Mouse (Mus musculus) cerebellum, postnatal 36 days (tissue): Measurements from ENCODE around the gene Sh3bp1.
"Not testable (repeated sequence)": the region's sequence is repeated elsewhere in the genome, so short reads cannot be mapped to it uniquely, and the experiment has no call there.

Experiments used
- DNase-seq, 2 experiments: peaks; one replicate each; pipeline ENCODE4 v3.0.0; 2021 to 2022; ENCODE audit warnings: mixed read lengths in 2 of 2

Gene Sh3bp1

DNA sequence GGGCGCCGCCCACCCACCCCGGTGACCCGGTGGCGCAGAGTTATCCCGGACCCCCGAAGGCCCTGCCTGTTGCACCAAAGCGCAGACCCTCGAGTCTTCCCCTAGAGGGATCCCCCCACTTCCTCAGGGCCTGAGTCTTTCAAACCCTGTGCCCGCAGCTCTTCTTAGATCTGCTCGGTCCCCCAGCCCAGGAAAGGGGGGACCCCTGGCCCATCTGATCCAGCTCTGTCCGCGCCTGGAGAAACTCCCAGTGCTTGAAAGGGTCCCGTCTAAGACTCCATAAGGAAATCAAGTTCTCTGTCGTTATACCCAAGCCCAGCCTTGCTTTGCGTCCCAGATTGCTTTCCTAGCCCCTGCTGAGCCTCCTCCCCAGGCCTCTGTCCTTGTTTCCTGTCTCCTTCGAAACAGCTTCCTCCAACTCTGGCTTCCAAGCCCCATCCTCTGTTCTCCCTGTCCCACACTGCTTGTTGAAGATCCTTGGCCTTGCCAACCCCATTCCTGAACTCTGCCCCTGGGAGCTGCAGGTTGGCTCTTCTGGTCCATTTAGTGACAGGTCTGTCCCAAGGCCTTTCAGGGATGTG lies 21.7 kb upstream of the Sh3bp1 start:
- peak in 1 of 2 experiments; percentile 34 for DNase-seq

DNA sequence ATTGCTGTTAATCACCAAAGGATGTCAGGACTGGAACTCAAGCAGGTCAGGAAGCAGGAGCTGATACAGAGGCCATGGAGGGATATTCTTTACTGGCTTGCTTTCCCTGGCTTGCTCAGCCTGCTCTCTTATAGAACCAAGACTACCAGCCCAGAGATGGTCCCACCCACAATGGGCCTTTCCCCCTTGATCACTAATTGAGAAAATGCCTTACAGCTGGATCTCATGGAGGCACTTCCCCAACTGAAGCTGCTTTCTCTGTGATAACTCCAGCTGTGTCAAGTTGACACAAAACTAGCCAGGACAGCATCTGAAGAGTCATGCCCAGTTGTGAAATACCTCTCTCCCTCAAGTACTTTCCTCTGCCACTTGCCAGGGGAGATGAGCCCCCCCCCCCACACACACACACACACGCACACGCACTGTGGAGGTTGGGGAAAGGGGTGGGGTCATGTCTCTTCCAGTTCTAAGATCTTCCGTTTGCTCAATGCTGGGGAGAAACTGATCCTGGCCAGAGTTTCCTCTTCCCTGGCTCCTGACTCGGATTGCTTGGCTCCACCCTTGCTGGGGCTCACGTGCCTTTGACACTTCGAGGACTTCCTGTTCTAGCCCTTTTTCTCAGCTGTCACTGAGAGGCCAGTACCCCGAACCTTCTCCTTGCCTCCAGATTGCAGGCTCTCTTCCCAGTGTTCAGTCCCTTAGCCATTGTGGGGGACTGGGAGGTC lies 20.6 kb upstream of the Sh3bp1 start:
- not testable (repeated sequence) for DNase-seq

DNA sequence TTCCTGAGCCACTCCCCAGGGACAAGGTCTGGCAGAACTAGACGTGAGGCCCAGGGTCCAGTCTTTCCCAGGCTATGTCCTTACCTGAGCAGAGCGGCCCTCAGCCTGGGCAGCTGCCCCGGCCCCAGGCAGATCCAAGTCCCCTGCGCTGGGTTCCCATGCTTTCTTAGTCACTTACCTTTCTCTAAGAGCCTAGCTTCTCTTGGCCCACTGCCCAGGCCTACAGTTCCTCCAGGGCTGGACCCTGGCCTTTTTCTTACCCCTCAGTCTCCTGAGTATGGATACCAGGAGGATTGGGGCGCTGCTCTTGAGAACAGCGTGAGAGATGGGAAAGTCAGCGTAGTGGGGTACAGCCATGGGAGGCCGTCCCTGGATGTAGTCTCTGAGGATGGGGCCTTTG lies 19.1 kb upstream of the Sh3bp1 start:
- DNase-seq, result no peak

DNA sequence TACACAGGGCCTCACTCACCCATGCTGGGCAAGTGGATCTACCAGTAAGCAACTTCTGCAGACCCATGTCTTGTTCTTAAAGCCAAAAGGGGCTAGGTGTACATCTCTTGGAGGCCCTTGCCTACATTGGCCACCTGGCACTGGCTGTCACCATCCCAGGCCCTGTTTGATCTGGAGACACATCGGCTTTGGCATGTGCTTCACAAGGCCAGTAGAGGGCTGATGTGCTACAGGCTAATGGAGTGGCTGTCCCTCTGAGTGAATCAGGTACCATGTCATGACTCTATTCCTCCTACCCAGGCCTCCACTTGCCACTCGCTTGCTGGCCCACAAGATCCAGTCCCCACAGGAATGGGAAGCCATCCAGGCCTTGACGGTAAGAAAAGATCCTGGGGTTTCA lies 17.7 kb upstream of the Sh3bp1 start:
- DNase-seq, result no peak

DNA sequence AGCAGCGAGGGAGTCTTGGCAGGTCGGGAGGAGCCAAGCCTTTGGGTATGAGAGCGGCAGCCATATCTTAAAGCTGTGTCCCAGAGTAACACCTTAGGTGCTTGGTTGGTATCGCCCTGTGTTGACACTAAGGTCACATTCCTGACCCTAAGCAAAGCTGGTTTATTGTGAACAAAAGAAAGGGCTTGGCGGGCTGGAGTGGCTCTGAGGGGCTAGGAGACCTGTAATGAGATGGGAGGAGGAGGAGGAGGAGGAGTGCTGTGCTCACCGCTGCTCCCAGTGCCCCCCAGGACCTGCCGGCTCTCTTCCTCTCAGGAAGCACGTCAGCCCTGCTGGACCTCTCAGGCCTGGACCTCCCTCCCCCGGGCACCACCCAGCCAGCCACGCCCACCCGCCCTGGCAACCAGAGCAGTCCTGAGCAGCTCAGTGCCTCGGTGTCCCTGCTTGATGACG lies 10.1 kb upstream of the Sh3bp1 start:
- no peak for DNase-seq

DNA sequence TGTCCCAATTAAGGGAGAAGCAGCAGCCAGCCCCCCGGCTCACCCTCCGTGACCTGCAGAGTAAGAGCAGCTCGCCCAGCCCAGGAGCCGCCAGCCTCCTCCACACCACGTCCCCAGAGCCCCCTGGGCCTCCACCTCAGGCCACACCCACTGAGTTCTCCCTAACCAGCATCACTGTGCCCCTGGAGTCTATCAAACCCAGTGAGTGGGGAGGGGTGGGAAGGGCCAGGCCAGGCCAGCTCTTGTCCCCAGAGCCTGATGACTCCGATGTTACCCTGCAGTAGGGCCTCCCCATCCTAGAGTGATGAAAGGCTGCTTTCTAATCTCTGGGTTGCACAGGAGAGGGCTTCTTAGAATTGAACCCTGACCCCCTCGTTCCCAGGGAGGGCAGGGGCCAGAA lies 7.1 kb upstream of the Sh3bp1 start:
- DNase-seq, result no peak

DNA sequence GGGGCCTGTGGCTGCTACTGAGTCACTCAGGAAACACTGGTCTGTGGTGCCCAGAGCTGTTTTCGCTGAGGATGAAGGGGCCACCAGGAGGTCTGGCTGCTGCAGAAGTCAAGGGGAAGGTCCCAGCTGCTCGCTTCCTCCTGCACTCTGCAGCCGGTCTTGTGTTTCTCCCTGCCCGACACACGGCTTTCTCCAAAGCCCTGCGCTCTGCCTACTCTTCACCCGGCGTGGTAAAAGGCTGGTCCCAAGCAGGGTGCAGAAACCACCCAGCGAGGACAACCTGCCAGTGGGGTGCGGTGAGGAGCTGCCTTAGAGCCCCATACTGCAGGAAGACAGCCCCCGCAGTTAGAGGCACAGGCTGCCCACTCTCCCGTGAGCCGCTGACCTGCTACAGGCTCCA lies 4.8 kb upstream of the Sh3bp1 start:
- no peak for DNase-seq

DNA sequence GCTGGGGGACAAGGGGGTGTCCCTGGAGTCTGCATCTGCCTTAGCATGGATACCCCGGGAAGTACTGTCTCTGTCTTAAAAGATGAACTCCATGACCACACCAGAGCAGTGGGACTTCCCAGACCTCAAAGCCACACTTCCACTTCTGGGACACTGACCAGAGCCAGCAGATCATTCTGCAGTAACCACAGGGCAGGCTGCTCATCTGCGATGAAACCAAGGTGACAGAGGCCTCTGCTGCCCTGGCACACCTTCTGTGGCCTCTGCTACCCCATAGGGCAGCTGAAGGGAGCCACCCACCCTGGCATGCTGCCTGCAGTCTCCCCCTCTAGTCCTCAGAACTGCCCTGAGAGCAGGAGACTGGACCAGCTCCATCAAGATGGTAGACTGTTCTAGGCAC lies 3.8 kb upstream of the Sh3bp1 start:
- no peak for DNase-seq

DNA sequence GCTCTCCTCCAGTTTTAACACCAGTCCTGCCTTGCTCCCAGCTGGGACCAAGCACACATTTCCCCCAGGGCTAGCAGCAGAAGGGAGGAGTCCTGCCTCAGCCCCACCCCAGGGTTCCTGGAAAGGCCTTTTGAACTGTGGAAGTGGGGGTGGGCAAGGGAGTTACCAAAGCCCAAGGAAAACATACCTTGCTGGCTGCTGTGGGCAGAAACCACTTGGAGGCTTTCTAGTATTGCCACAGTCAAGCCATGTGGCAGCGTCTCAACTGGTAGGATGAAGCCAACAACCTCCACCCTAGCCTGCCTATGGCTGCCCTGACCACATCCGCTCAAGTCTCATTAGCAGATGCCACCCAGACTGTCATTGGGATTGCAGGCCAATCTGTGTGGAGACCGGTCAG lies 3.4 kb upstream of the Sh3bp1 start:
- DNase-seq, result no peak

DNA sequence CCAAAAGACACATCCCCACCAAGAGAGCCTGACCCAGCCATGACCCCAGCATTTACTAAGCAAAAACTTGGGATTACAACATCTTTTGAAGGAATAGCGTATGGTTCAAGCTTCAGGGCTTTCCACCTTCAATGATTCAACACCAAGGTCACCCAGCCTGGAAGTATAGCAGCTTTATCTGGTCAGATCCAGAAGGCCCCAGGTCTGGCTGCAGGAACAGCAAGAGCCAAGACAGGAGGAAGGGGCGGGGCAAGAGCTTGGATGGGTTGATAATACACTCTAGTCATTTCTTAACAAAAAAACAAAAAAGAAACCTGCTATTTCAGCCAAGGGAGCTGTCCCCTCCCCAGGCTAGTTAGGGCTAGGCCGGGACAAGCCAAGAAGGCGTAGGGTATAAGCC lies 2.1 kb upstream of the Sh3bp1 start:
- DNase-seq, result no peak

DNA sequence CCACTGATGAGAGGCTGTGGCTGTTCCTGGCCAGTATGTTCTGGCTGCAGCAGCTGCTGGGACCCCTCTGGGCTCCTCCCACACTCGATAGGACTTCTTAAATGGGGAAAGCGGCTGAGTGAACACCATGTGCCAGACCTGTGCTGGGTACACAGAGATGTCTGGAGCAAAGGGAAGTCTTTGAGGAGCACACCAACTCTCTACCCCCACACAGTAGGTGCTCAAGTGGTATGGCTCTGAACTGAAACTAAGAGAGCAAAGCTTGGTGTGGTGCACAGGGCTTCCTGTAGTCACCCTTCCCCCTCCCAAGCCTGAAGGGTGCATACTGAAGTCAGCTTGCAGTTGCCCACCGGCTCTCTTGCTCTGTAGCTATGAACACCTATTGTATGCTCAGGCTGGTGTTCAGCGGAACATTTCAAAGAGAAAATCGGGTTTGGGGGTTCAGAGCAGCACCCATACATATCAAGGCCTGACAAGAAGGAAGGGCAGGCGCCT lies 1.0 kb upstream of the Sh3bp1 start:
- DNase-seq, result no peak

DNA sequence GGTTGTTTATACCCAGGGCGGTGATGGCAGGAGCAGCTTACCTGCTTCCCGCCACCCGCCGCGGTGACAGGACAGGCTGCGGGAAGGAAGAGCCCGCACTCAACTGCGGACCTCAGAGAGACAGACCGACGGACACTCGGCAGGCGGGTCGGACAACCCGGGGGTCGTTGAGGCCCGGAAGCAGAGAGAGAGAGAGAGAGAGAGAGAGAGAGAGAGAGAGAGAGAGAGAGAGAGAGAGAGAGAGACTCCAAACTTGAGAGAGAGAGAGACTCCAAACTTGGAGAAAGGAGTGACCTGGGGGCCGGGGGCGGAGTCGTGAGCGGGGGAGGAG lies 194 bp upstream of the Sh3bp1 start, which contains the start of gene Gm49510:
TSS of gene Gm49510 (plus strand) at position 259 of the 331 bp plus-strand sequence.
- no peak for DNase-seq

DNA sequence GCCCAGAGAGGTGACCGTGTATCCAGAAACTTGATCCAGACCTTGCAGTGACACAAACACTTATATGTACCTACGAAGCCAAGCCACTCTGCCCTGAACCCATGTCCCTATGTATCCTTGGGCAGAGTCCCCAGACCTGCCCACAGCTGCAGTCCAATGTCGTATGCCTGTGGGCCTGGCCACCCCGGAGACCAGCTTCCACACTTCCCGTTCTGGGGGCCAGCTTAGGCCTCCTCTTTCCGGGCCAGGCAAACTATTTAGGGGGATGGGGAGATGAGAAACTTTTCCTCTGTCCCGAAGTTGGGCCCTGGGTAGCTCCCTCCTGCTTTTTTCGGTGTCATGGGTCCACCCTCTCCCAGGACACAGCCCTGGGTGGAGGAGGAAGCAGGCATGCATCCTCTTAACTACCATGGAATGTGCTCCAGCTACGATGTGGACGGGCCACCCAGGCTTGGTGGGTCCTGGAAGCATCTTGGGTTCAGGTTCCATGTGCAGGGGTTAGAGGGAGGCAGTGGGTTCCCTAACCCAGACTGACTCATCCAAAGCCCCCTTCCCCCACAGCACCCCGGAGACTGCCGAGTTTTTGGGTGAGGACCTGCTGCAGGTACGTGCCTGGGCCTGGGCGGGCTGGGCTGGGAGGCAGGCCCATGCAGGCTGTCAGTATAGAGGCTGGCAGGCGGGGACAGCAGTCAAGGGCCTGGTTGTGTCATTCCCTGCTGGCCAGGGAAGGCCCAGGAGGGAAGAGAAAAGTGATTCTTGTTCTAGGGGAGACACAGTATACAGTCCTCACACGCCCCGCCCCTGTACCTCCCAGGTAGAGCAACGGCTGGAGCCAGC lies 1.2 kb downstream of the Sh3bp1 start:
- DNase-seq, result no peak

DNA sequence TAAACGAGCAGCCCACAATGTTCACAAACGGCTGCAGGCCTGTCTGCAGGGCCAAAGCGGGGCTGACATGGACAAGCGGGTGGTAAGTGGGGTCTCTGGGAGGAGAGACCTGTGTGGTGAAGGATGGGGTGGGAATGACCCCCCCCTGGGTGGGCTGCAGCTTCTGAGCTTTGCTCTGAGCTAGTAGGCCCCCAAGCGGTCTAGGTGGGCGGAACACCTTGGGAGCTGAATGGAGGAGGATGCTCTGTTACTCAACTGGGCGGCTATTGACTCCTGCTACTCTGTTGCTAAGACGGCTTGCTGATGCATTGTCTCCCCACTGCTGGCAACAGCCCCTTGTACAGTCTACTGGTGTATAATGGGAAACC lies 1.8 kb downstream of the Sh3bp1 start:
- DNase-seq, result no peak

DNA sequence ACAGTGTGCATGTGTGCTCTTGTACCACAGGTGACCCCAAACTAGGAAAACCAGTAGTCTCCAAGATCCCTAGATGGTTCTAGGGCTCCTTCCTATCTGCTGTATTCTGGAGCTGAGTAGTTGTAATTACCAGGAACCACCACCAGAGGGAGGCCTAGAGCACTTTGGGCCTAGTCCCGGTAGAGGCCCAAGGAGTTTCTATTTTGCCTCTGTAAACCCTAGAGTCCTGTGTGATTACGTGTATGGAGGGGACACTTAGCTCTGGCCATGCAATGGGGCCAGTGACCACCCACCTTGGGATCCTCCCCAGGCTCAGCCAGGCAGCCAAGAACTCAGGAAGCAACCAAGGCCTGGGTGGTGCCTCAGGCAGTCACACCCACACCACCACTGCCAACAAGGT lies 3.7 kb downstream of the Sh3bp1 start:
- DNase-seq, result peak; percentile 84 to 90

DNA sequence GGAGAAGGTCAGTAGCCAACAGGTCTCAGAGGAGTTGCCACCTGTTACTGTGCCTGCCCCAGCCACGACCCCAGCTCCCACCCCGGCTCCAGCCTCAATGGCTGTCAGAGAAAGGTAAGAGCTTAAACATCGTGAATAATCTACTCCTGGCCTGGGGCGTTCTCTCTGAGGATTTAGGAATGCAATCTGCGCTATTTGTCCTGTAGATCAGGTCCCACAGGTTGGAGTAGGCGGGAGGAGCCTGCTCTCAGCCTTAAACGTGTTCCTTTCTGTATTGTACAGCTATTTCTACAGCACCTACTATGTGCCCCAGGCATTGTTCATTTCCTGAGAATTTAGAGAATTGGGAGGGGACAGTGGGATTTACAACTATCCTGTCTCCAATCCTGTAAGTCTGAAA lies 8.8 kb downstream of the Sh3bp1 start:
- no peak for DNase-seq

DNA sequence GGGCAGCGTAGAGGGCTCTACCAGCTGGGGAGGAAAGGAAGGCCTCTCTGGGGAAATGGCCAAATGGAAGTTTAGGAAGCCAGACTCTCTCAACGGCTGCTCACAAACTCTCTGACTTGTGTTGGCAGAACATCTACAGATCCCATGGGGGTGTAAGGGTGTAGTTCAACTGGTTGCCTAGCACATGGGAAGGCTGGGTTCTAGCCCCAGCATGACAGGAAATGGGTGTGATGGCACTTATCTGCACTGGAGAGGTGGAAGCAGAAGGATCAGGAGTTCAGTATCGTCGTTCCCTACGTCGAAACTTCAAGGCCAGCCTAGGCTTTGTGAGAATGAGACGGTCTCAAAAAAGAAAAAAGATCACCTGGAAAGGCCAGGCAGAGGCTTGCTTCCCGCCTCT lies 9.4 kb downstream of the Sh3bp1 start:
- no peak for DNase-seq

DNA sequence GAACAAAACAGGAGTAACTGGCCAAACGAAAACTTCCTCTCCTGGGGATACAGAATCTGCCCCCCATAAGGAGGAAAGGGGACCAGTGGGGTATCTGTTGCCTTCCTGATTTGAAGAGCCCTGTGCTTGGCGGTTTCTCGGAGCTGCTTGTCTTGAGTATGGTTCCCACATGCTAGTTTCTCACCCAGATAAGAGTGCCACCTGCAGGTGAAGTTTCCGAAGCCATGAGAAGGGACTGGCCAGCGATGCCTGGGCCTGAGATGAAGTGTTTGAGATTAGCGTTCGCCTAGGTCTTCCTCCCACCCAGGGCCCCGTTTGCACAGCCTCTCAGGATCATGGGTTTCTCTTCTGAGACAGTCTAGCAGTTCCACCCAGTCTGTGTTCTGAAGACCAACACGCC lies 12.5 kb downstream of the Sh3bp1 start:
- DNase-seq, result peak; percentile 54 to 59

DNA sequence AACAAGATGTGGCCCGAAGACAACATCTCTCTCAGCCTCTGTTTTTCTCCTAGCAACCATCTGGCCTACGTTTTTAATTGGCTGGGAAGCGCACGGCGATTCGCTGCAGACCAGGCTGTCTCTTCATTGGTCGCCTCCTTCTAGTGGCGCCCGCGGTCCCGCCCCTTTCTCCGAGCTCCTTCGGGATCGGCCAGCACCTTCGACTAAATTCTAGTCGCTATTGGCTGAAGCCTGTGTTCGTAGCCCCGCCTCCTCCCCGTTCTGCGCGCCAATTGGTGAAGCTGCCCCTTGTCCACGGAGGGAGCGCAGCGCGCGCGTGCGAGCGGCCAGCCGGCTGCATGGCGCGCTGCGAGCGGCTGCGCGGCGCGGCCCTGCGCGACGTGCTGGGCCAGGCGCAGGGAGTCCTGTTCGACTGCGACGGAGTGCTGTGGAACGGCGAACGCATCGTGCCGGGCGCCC lies 14.1 kb downstream of the Sh3bp1 start, which contains the start of gene Pdxp:
TSS of gene Pdxp (plus strand) at position 288 of the 459 bp plus-strand sequence.
- peak; percentile 97 to 98 for DNase-seq

DNA sequence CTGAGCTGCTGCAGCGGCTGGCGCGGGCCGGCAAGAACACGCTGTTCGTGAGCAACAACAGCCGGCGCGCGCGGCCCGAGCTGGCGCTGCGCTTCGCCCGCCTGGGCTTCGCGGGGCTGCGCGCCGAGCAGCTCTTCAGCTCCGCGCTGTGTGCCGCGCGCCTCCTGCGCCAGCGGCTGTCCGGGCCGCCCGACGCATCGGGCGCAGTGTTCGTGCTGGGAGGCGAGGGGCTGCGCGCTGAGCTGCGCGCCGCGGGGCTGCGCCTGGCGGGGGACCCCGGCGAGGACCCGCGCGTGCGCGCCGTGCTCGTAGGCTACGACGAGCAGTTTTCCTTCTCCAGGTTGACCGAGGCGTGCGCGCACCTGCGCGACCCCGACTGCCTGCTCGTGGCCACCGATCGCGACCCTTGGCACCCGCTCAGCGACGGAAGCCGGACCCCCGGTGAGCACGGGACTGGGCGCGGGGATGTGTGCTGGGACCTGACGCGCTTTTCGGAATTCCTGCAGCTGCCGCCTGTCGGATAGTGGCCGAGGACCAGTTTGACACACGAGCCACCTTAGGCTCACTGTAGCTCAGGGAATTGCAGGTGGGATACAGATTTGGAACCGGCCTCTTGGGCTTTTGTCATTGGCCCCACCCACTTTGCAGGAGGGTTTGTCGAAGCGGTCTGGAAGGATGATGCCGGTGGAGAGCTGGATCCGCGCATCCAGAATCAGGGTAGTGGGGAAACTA lies 14.7 kb downstream of the Sh3bp1 start:
- DNase-seq, result peak; percentile 67 to 71

DNA sequence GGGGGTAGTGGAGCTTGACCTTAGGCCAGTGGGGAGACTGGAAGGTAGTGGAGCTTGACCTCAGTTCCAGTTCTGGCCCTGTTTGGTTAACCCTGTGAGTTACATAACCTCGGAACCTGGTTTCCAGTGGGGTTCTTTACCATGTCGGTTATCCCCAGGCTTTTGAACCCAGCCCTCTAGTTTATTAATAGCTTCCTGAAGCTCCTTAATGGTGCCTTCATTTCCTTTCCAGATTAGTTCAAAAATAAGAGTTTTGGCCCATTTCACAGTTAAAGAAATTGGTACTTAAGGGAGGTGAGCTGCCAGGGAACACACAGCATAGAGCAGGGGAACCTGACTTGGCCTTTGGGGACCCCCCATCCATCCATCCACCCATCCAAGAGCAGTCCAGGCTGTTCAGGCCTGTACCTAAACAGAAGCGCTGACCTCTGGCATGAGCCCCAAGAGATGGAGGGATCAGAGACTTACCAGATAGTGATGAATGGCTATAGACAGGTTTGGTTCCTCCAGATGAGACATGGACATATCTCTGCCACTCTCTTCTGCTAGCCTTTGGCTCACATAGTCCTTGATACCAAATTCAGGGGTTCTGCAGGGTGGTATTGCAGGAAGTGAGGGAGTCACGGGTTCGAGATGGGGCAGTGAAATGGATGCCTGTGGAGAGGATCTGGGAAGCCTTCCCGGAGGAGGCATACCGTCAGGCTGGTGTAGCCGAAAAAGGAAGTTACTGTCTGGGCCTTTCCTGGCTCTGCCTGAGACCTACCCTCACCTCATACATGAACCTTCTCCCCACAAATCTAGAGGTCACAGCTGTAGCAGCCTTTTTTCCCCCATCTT lies 15.5 kb downstream of the Sh3bp1 start:
- DNase-seq, result peak in 1 of 2 experiments; percentile 35

DNA sequence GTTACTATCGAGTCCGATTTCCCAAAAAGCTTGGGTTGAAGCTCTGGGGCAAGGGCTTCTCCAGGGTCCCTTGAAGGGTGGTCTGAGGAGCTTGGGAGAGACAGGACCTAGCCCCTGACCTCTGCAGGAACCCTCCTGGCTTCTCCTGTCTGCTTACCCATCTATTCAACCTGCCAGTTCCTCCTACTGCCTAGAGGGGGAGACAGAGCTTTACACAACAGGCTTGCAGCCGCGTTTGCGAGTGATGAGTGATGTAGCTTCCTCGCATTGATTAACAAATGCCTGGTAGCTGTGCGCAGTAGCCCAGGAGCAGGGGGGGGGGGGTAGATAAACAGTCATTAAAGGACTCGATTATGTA lies 16.1 kb downstream of the Sh3bp1 start:
- peak; percentile 74 to 78 for DNase-seq
